Mouse (Mus musculus) neutrophil, adult 65 days (primary cell): ENCODE measurements around the gene Emc10. TPM values are rescaled to one million over a fixed set of nuclear protein-coding genes. Genes with fewer than 3 reads are reported as not detected.

Source experiments
- total RNA-seq: library from RNA; stranded (reverse); gene quantifications from 2 replicates; pipeline ENCODE4 v1.2.4, GENCODE M21; 2023

Emc10 gene
- 23.0 and 29.1 TPM in 2 replicates for total RNA-seq

DNA sequence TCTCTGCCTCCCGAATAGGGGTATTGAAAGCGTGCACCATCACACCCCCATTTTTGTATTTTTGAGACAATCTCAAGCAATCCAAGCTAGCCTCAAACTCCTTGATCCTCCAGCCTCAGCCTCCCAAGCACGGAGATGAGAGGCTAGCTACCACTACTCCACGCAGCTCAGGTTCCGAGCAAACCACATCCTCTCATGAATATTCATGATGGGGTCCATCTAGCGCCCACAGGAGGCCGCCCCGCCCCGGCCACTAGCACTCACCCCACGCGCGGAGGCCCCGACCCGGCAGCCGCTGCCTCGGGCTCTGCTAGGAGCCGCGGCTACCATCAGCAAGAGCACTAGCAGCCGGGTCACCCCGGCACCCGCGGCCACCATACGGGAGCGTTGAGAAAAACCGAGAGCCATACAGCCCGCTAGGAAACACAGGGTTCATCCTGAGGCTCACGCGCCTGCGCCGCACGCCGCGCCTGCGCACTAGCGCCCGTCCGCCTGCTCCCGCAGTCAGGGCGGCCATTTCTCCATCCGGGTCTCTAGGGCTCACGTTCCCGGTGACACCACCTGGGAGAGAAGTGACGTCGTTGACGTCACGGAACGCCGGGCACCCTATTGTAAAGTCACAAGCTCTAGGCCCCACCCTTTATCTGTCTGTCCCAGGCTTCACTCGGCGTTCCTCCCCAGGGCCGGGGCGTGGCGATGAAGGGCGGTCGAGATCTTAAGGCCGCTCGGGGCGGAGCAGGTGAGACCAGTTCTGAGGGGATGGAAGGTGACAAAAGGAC, at the start of gene Emc10, which contains the start of gene Fam71e1:
Gene Emc10 (minus strand): TSS at position 538 of the 779 bp plus-strand sequence.
Gene Fam71e1 (plus strand): TSS at position 590 of the 779 bp plus-strand sequence.

DNA sequence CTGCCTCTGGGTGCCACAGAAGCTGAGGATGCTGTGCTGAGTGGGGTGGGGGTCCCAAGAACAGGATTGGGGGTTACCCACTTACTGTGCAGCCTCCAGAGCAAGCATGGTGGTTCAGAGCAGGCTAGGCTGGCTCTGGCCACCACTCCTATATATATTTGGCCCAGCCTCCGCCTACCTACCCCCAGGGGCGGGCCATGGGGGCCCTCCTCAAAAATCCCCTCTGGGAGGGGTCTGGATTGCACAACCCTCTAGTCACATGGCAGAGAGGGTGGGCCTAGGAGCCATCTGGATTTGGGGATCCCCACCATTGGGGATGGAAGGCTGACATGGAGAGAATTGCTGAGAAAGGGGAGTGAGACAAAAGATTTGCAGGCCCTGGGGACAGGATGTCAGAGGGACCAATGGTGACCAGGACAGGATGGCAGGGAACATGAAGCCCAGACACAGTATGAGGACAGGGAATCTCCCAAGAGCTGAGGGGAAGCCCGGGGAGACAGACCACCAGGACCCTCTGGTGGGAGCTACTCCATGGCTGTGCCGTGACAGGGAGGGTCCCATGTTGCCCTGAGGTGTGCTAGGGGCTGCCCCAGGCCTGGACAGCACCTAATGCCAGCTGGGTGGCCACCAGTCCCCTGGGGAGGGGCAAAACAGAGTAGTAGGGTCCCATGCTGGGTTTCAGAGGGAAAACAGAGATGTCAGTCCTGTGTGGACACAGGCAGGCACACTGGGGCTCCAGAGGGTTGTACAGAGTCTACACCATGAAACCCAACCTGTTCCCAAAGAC, 35.8 kb upstream of the Emc10 start, which contains the start of gene Spib:
Gene Spib (minus strand): TSS at position 126 of the 787 bp plus-strand sequence.

DNA sequence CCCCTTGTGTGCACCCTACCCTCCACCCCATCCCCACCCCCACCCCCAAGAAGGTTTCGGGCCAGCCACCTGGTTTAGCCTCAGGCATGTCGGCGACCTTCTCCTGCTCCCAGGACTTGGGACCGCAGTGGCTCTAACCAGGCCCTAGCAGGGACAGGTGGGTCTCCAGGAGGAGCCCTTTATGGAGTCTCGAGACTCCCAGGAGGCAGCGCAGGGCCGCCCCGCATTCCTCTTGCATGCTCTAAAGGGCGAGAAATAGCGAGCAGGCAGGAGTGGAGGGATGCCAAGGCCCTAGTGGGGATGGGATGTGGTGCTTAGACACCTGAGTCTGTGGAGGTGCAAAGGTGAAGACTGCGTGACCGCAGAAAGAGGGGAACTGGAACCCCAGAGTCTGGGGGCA, 28.2 kb upstream of the Emc10 start, which contains the start of gene Mybpc2:
Gene Mybpc2 (minus strand): TSS at position 155 of the 400 bp plus-strand sequence.

DNA sequence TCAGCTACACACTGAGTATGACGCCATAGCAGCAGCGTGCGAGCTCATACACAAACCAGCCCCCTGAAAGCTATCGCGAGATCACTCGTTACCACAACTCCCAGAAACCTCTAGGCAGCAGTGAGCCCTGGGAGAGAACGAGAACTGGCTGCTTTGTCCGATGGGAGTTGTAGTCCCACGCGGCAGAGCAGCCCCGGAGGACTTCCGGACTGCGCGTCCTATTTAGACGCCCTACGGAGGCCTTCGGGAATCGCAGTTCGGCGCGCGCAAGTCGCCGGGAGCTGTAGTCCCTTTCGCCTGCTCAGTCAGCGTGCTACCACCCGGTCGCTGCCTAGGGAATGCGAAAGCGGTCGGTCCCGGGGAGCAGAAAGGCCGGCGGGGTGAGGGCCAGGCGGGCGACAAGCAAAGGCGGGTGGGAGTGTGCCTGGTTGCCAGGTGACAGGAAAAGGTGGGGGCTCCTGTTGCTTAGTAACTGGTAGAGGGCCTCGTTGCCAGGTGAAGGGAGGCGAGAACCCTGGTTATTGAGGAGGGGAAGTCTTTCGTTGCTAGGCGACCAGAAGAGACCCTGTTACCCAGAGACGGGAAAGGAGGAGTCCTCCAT, 28.4 kb downstream of the Emc10 start, which contains the start of gene Josd2:
Gene Josd2 (plus strand): TSS at position 170 of the 601 bp plus-strand sequence.

DNA sequence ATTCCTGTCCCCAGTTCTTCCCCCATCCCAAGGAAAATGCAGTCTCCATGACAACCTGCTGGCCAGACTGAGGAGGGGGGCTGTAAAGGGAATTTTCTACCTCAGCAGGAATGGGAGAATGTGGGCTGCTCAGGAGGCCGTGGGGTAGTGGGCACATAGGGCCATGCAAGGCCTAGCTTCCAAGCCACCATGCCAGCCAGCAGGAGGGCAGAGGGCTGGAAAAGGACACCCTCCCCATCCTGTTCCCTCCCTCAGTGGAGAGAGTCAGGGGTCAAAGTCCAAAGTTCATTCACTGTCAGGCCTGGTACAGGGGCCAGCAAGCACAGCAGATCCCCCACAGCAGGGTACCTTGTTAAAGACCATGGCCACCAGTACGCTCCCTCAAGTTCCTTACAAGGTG, 31.2 kb downstream of the Emc10 start, which contains the start of gene Aspdh:
Gene Aspdh (plus strand): TSS at position 281 of the 400 bp plus-strand sequence.

Other genes starting within 250 kb of the Emc10 start
- 1.9 and 3.0 TPM in 2 replicates for gene 1700028J19Rik, start 249.8 kb downstream of the Emc10 start, total RNA-seq
- 19.9 and 27.3 TPM in 2 replicates for gene 2410002F23Rik, start 249.8 kb downstream of the Emc10 start, total RNA-seq
- gene Acp4, start 239.2 kb downstream of the Emc10 start, total RNA-seq, result not detected in 2 replicates
- not detected in 2 replicates for gene Gm15517, start 235.1 kb downstream of the Emc10 start, total RNA-seq
- gene Clec11a, start 189.6 kb downstream of the Emc10 start, total RNA-seq, result 0.29 and 0.51 TPM in 2 replicates
- 0.32 and 0.34 TPM in 2 replicates for gene Shank1, start 186.3 kb downstream of the Emc10 start, total RNA-seq
- 0.41 TPM in 1 of 2 replicates, not detected in the other for gene Syt3, start 112.4 kb downstream of the Emc10 start, total RNA-seq
- gene 1700008O03Rik, start 110.7 kb downstream of the Emc10 start, total RNA-seq, result not detected in 2 replicates
- not detected in 2 replicates for gene Lrrc4b, start 67.5 kb downstream of the Emc10 start, total RNA-seq
- not detected in 2 replicates for gene Aspdh, start 31.1 kb downstream of the Emc10 start, total RNA-seq
- gene Josd2, start 28.5 kb downstream of the Emc10 start, total RNA-seq, result 14.6 and 17.8 TPM in 2 replicates
- gene Fam71e1, start 52 bp upstream of the Emc10 start, total RNA-seq, result 1.5 and 3.9 TPM in 2 replicates
- gene Mybpc2, start 28.1 kb upstream of the Emc10 start, total RNA-seq, result 0.41 and 0.88 TPM in 2 replicates
- gene Spib, start 35.5 kb upstream of the Emc10 start, total RNA-seq, result 2.8 and 6.0 TPM in 2 replicates
- 38.8 and 52.2 TPM in 2 replicates for gene Pold1, start 52.3 kb upstream of the Emc10 start, total RNA-seq
- 406 and 408 TPM in 2 replicates for gene Nr1h2, start 57.4 kb upstream of the Emc10 start, total RNA-seq
- 124 and 134 TPM in 2 replicates for gene Napsa, start 75.9 kb upstream of the Emc10 start, total RNA-seq
- 0.73 and 1.1 TPM in 2 replicates for gene Kcnc3, start 94.1 kb upstream of the Emc10 start, total RNA-seq
- not detected in 2 replicates for gene Myh14, start 174.3 kb upstream of the Emc10 start, total RNA-seq
- not detected in 2 replicates for gene Izumo2, start 212.2 kb upstream of the Emc10 start, total RNA-seq